Mouse (Mus musculus) forebrain, embryonic 10.5 days (tissue): ENCODE results near the gene Iqsec1. TPM values are rescaled to one million over a fixed set of nuclear protein-coding genes. Genes with fewer than 3 reads are reported as not detected.

Experiments
- DNase-seq: peaks from one replicate; pipeline ENCODE4 v3.0.0-alpha.2; 2017; ENCODE audit warnings: low spot score; ENCODE audit errors: extremely low spot score
- H3K27ac ChIP-seq: fragments of 300-500 bp; sonication (generic); 2 replicates; pipeline ENCODE4 v1.5.1; 2016; ENCODE audit warnings: mild to moderate bottlenecking
- H3K27me3 ChIP-seq: fragments of 300-500 bp; sonication (generic); 2 replicates; pipeline ENCODE4 v1.6.1; 2016; ENCODE audit warnings: mild to moderate bottlenecking; ENCODE audit not compliant: poor library complexity, severe bottlenecking
- H3K36me3 ChIP-seq: fragments of 300-500 bp; sonication (generic); replicated peaks from 2 replicates; pipeline ENCODE4 v1.6.1; 2016; ENCODE audit warnings: mild to moderate bottlenecking, moderate library complexity
- H3K4me1 ChIP-seq: fragments of 300-500 bp; sonication (generic); 2 replicates; pipeline ENCODE4 v1.6.1; 2016
- H3K4me3 ChIP-seq: fragments of 300-500 bp; sonication (generic); 2 replicates; pipeline ENCODE4 v1.5.1; 2016; ENCODE audit warnings: mild to moderate bottlenecking, moderate library complexity
- H3K9me3 ChIP-seq: fragments of 300-500 bp; sonication (generic); 2 replicates; pipeline ENCODE4 v1.6.1; 2016; ENCODE audit warnings: mild to moderate bottlenecking, moderate library complexity
- WGBS: fragments of 180-500 bp; shearing (Covaris S2); methylation state at CpG from one replicate; pipeline ENCODE4 v1.1.7; 2016; 5-methylcytosine and 5-hydroxymethylcytosine counted together
- polyA plus RNA-seq: library from polyadenylated mRNA; unstranded; fragments of >200 nt; fragmentation: Nextera tagmentation; extraction: Ambion mirVana; gene quantifications from 2 replicates; pipeline ENCODE4 v1.2.1, GENCODE M21; 2016

Gene Iqsec1
- polyA plus RNA-seq, 1 experiment from 2014 or later, result 8.7 TPM

DNA sequence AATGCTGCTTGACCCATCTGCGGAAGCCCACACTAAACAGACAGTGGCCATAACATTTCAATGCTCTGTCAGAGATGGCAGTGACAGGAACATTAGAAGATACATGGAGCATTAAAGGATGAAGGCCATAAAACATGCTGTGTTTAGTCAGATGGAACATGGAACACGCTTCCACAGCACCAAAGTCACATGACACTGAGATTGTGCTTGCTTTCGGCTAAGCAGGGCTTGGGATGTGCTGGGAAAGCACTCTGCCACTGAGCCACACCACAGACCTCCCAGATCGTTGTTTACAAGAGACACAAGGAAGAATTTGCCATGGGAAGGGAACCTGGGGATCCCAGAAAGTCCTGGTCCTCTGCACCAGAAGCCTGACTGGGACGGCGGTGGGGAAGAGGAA, 269.1 kb downstream of the Iqsec1 start:
- no peaks in the 10 kb centered on the region for H3K27me3 ChIP-seq
- H3K9me3 ChIP-seq, result no peaks in the 10 kb centered on the region
- H3K36me3 ChIP-seq, result no peaks in the 10 kb centered on the region; the same call in 1 of the 2 replicates
- DNase-seq, result no peak
- H3K27ac ChIP-seq, result no peak overlapping the region
- WGBS, result 91% methylated on average over 6 of the region's 6 CpGs
- no peak overlapping the region for H3K4me3 ChIP-seq
- peaks cover 37% of the 10 kb centered on the region for H3K4me1 ChIP-seq

DNA sequence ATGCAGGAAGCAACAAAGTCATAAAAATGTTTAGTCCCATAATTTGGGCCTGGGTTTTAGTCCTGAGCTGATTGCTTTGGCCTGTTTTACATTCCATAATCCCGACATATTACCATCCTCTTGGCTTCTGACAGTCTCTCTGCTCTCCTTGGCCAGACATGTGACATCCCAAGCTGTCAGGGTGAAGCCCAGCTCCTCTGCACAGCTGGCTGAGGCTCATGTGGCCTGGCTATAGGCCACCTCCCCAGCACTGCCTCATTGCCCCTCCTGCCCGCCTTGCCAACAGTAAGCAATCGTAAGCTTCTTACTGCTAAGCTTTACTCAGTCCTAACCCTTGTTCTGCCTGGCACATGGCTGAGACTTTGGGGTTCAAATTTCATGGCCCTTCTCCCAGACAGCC, 270.0 kb downstream of the Iqsec1 start:
- no peak overlapping the region for H3K27ac ChIP-seq
- H3K4me1 ChIP-seq, result peaks cover 45% of the 10 kb centered on the region
- no peaks in the 10 kb centered on the region for H3K9me3 ChIP-seq
- no peaks in the 10 kb centered on the region; the same call in 1 of the 2 replicates for H3K36me3 ChIP-seq
- DNase-seq, result no peak
- H3K27me3 ChIP-seq, result no peaks in the 10 kb centered on the region
- WGBS, result 83% methylated on average over 3 of the region's 3 CpGs
- H3K4me3 ChIP-seq, result no peak overlapping the region

DNA sequence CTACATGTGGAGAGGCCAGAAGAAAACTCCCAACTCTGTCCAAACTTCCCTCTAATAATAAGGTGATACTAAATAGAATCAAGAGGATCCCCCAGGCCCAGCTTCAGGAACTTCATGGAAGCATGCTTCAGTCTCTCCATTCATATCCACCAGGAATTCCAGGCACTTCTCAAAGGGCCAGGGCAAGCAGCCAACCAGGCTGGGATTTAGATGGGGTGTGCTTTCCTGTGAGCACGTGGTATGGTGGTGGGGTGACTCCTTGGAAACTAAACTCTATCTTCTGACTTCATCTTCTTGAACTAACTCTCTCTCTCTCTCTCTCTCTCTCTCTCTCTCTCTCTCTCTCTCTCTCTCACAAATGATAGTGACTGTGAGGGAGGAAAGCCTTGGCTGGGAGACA, 270.8 kb downstream of the Iqsec1 start:
- no peak overlapping the region for H3K27ac ChIP-seq
- peaks cover 47% of the 10 kb centered on the region for H3K4me1 ChIP-seq
- DNase-seq, result no peak
- H3K36me3 ChIP-seq, result no peaks in the 10 kb centered on the region; the same call in 1 of the 2 replicates
- H3K4me3 ChIP-seq, result no peak overlapping the region
- WGBS, result 71% methylated on average over 1 of the region's 1 CpGs
- H3K9me3 ChIP-seq, result no peaks in the 10 kb centered on the region
- H3K27me3 ChIP-seq, result no peaks in the 10 kb centered on the region

DNA sequence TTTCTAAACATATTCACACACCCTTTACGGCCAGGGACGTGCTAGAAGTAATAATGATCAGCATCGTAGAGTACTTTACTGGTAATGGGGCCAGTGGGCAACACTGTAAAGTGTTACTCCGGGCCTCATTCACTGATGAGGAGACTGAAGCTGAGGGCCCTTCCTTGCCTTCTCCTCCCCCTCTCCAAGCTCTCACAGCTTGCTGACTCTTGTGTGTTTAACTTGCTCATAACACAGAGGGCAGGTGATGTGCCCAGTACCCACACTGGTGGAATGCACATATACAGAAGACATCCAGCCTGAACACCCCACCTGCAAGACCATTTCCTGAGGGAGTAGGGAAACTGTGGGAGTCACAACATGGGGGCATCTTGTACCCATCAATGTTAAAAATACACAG, 271.6 kb downstream of the Iqsec1 start:
- H3K36me3 ChIP-seq, result no peaks in the 10 kb centered on the region; the same call in 1 of the 2 replicates
- no peak overlapping the region for H3K27ac ChIP-seq
- WGBS, result 50% methylated on average over 4 of the region's 4 CpGs
- H3K27me3 ChIP-seq, result no peaks in the 10 kb centered on the region
- no peak for DNase-seq
- H3K4me1 ChIP-seq, result peaks cover 56% of the 10 kb centered on the region
- H3K4me3 ChIP-seq, result peak overlapping the region; percentile 78
- no peaks in the 10 kb centered on the region for H3K9me3 ChIP-seq

DNA sequence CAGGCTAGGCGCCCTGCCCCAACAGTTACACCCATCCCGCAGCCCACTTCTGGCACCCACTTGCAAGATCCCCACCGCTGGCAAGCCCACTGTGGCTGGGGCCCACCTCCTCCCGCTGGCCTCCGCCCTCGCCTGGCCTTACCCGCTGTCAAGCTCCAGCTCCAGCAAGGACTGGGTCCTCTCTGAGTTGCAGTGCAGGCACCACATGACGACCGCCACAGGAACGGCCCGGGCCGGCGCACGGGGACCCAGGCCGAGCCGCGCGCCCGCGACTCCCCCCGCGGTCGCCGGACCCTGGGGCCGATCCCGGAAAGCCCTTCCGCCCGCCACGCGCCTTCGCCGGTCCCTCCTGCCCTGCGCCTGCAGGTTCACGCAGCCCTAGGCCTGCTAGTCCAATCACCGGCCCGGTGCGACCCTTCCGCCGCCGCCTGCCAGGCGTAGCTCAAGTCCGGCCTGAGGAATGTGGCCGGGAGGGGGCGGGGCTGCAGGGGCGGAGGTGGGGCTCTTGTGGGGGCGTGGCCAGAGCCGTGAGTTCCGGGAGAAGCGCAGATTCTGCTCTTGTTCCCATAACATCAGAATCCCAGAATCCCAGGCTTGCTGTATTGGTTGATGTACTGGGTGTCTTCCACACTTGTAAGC, 272.3 kb downstream of the Iqsec1 start:
- H3K4me1 ChIP-seq, result peaks cover 63% of the 10 kb centered on the region
- WGBS, result 1% methylated on average over 49 of the region's 49 CpGs

DNA sequence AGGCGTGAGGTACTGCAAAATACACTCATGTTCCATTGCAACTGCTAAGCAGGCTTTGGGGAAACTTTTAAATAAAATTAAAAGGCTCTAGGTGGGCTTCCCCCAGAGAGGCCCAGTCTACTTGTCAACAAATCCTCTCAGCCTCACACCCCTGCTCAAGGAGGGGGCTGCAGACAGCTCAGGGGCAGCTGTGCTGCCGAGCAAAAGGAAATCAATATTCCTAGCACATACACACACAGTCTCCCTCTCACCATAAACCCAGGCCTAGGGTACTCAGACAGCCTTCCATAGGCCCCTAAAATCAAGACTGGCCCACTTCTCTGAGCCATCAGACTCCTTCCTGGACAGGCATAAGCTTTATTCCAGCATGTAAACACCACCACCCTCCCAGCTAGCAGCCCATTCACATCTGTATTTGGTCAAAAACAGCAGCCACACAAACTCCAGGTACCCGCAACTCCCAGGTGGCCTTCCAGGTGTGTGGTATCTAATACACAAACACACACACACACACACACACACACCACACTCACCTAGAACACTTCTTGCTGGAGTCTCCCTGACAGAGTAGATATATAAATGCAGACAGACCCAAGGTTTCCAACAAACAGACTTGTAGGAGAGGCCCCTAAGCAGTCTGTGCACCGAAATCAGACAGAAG, 273.1 kb downstream of the Iqsec1 start:
- Histone ChIP-seq H3K27me3 (no peaks in the 10 kb centered on the region), H3K4me1 (peaks cover 67% of the 10 kb centered on the region), H3K27ac (peak overlapping the region; percentile 90), H3K36me3 (no peaks in the 10 kb centered on the region), H3K4me3 (peak overlapping the region; percentile 78), H3K9me3 (no peaks in the 10 kb centered on the region)
- WGBS, result 67% methylated on average over 4 of the region's 4 CpGs
- DNase-seq, result no peak

More for the DNA sequence above, 272.3 kb downstream of the Iqsec1 start:
- Histone ChIP-seq H3K9me3 (no peaks in the 10 kb centered on the region), H3K36me3 (no peaks in the 10 kb centered on the region), H3K27ac (peak overlapping the region; percentile 90), H3K27me3 (no peaks in the 10 kb centered on the region), H3K4me3 (peak overlapping the region; percentile 78)
- DNase-seq, result peak; percentile 88

DNA sequence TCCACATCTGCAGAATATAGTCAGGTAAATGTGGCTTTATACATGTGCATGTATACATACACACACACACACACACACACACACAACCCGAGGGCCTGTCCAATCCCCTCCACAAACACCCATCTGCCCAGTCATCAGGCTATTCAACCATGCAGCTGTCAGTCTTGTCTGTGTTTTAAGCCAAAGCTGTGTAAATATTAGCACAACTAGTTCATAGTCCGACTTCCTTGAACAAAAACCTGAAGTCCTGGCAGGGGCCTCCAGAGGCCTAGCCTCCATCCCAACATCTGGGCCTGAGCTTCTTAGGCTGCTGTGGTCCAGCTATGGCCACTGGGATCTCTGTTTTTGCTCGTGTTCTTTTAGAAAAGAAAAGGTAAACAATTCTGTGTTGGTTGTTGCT, 274.8 kb downstream of the Iqsec1 start:
- H3K27ac ChIP-seq, result no peak overlapping the region
- H3K36me3 ChIP-seq, result no peaks in the 10 kb centered on the region
- no peak overlapping the region for H3K4me3 ChIP-seq
- H3K27me3 ChIP-seq, result no peaks in the 10 kb centered on the region
- H3K9me3 ChIP-seq, result no peaks in the 10 kb centered on the region
- 70% methylated on average over 3 of the region's 3 CpGs for WGBS
- DNase-seq, result no peak
- H3K4me1 ChIP-seq, result peaks cover 65% of the 10 kb centered on the region

DNA sequence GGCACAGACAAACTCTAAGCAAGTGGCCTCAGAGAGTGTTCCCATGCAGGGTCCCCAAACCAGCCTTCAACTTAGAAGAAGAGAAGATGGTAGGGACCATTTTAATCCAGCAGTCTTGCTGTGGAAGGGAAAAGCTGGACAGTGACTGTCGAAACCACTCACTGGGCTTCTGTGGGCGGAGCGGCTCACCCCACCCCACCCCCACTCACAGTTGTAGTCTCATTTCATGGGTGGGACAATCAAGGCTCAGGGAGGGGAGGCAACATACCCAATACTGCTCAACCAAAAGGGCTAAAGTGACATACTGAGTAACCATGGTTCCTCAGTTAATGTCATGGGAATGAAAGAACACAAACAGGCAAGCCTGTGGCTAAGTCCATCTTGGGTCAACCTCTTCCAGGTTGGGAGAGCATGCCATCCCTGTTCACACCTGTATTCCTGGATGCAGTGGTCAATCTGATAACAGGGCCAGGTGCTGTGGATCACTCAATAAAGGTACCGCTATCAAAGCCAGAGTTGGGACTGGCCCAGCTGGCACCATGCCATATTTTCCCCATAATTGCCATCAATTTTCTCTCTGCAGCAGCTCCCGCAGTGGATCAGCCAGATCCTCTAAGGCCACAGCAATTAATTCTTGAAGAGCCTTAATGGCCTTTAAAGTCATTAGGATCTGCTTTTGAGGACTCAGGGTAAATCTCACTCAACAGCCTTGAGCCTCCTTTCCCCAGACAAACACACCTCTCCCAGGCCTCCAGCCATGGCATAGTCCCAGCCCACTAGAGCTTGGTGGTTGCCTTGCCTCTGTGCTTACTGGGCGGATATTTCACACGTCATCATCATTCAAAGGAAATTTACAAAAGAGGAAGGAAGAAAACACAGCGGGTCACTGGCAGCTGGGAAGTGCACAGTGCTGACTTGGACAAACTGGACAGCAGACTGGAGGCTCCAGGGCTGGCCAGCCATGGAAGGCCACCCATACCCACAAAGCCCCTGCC, 275.7 kb downstream of the Iqsec1 start:
- H3K36me3 ChIP-seq, result no peaks in the 10 kb centered on the region
- peaks cover 65% of the 10 kb centered on the region for H3K4me1 ChIP-seq
- no peak overlapping the region for H3K4me3 ChIP-seq
- peak overlapping the region; percentile 68; the same call in 1 of the 2 replicates for H3K27ac ChIP-seq
- WGBS, result 78% methylated on average over 8 of the region's 8 CpGs
- H3K9me3 ChIP-seq, result no peaks in the 10 kb centered on the region
- DNase-seq, result no peak
- H3K27me3 ChIP-seq, result no peaks in the 10 kb centered on the region

DNA sequence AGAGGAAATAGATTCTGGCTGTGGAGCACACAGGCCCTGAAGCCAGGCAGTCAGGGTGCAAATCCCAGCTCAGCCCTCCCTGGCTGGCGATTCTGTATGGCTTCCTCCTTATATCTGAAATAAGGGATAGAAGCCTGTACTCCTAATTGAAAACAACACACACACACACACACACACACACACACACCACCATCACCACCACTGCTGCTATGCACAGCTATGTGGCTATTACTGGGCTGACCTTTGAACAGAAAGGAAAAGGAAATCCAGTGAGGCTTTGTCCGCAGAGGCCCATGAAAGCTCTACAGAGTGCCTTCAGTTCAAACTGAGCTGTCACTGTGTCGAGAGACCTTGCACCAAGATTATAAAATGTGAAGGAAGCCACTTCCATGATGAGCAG, 276.4 kb downstream of the Iqsec1 start:
- Histone ChIP-seq H3K27me3 (no peaks in the 10 kb centered on the region), H3K36me3 (no peaks in the 10 kb centered on the region), H3K27ac (peak overlapping the region; percentile 68; the same call in 1 of the 2 replicates), H3K4me1 (peaks cover 65% of the 10 kb centered on the region), H3K4me3 (no peak overlapping the region), H3K9me3 (no peaks in the 10 kb centered on the region)
- WGBS, result 69% methylated on average over 3 of the region's 3 CpGs
- no peak for DNase-seq

DNA sequence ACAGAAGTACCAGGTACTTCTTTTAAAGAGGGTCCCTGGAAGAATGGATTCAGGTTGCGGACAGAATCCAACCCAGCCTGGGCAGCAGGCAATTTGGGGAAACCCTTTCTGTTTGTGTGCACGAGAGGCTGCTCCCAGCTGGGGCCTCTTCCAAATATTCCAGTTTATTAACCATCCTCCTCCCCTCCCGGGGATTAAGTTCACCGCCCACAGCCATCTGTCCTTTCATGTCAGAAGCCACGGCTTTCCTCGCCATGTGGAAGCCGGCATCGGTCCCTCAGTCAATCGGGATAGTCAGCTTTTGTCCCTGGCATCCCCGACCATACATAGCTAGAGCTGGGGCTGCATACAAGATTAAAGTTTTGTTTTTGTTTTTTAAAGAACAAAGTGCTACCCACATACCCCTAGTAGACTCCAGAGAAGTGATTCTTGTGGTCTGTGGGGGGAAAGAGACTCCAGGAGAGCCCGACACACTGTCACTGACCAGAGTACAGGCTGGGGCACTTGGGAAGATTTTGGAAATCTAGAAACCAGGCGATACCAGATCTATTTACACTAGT, 276.9 kb downstream of the Iqsec1 start:
- Histone ChIP-seq H3K4me3 (no peak overlapping the region), H3K27me3 (no peaks in the 10 kb centered on the region), H3K36me3 (no peaks in the 10 kb centered on the region), H3K27ac (peak overlapping the region; percentile 68), H3K9me3 (no peaks in the 10 kb centered on the region), H3K4me1 (peaks cover 63% of the 10 kb centered on the region)
- 55% methylated on average over 12 of the region's 12 CpGs for WGBS
- DNase-seq, result no peak

DNA sequence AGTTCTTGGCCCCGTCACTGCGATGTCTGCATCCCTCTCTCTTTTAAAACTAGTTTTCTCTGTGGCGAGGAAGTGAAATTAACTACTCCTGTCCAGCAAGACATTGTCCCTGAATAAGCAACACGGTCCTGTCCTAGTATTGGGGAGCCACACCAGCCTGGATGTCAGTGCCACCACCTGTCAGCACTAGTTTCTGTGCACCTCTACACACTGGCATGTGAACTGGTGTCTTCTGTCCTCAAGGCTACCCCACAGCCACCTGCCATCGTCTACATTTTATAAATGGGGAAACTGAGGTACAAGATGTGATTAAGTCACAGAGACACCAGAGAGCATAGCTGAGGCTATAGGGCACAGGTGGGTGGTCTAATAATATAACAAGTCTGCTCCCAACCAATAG, 277.7 kb downstream of the Iqsec1 start:
- no peak for DNase-seq
- H3K4me1 ChIP-seq, result peaks cover 59% of the 10 kb centered on the region
- 93% methylated on average over 5 of the region's 5 CpGs for WGBS

More for the DNA sequence above, 277.7 kb downstream of the Iqsec1 start:
- Histone ChIP-seq H3K9me3 (no peaks in the 10 kb centered on the region), H3K27ac (peak overlapping the region; percentile 68; the same call in 1 of the 2 replicates), H3K27me3 (no peaks in the 10 kb centered on the region), H3K4me3 (no peak overlapping the region), H3K36me3 (no peaks in the 10 kb centered on the region)
